Mouse (Mus musculus) lung, embryonic 14.5 days (tissue): ENCODE results near the gene Plekhm3. TPM values are rescaled to one million over a fixed set of nuclear protein-coding genes. Genes with fewer than 3 reads are reported as not detected.
"Not testable (repeated sequence)": the region's sequence is repeated elsewhere in the genome, so short reads cannot be mapped to it uniquely, and the experiment has no call there.

ENCODE experiments used
- ATAC-seq: fragments of 200-750 bp; cut with Nextera tagmentation; 2 replicates; pipeline ENCODE4 v1.8.0; 2017; ENCODE audit warnings: mild to moderate bottlenecking, moderate TSS enrichment, moderate library complexity; ENCODE audit not compliant: insufficient read depth
- DNase-seq: peaks from one replicate; pipeline ENCODE4 v3.0.0-alpha.2; 2015
- H3K27ac ChIP-seq: fragments of 300-500 bp; sonication (generic); 2 replicates; pipeline ENCODE4 v1.5.1; 2014; ENCODE audit warnings: low read depth, mild to moderate bottlenecking, moderate library complexity
- H3K27me3 ChIP-seq: fragments of 300-500 bp; sonication (generic); 2 replicates; pipeline ENCODE4 v1.6.1; 2014; ENCODE audit warnings: low read length, control low read depth; ENCODE audit not compliant: insufficient read depth
- H3K36me3 ChIP-seq: fragments of 300-500 bp; sonication (generic); 2 replicates; pipeline ENCODE4 v1.6.1; 2014; ENCODE audit warnings: control low read depth; ENCODE audit not compliant: insufficient read depth
- H3K4me1 ChIP-seq: fragments of 300-500 bp; sonication (generic); 2 replicates; pipeline ENCODE4 v1.6.1; 2014; ENCODE audit warnings: antibody characterized with exemption, control low read depth; ENCODE audit not compliant: insufficient read depth
- H3K4me2 ChIP-seq: fragments of 300-500 bp; sonication (generic); 2 replicates; pipeline ENCODE4 v1.6.1; 2014; ENCODE audit warnings: mild to moderate bottlenecking
- H3K4me3 ChIP-seq: fragments of 300-500 bp; sonication (generic); 2 replicates; pipeline ENCODE4 v1.5.1; 2014; ENCODE audit warnings: low read depth, low read length
- H3K9ac ChIP-seq: fragments of 300-500 bp; sonication (generic); 2 replicates; pipeline ENCODE4 v1.6.1; 2014
- H3K9me3 ChIP-seq: fragments of 300-500 bp; sonication (generic); 2 replicates; pipeline ENCODE4 v1.6.1; 2016; ENCODE audit warnings: low read depth, low read length, control low read depth
- CTCF ChIP-seq: IDR thresholded peaks from 2 replicates; pipeline ENCODE4 v1.5.1; 2016; ENCODE audit warnings: antibody characterized with exemption, low read depth
- WGBS: fragments of 180-500 bp; shearing (Covaris S2); extraction: QIAGEN DNeasy Blood & Tissue Kit; methylation state at CpG from one replicate; pipeline ENCODE4 v1.1.7; 2014; 5-methylcytosine and 5-hydroxymethylcytosine counted together
- polyA plus RNA-seq: library from polyadenylated mRNA; unstranded; fragments of >200 nt; fragmentation: Nextera tagmentation; extraction: Ambion mirVana; gene quantifications from 2 replicates; pipeline ENCODE4 v1.2.1, GENCODE M21; 2014

The Plekhm3 gene
- polyA plus RNA-seq, 1 experiment from 2014 or later = 8.1 TPM

DNA sequence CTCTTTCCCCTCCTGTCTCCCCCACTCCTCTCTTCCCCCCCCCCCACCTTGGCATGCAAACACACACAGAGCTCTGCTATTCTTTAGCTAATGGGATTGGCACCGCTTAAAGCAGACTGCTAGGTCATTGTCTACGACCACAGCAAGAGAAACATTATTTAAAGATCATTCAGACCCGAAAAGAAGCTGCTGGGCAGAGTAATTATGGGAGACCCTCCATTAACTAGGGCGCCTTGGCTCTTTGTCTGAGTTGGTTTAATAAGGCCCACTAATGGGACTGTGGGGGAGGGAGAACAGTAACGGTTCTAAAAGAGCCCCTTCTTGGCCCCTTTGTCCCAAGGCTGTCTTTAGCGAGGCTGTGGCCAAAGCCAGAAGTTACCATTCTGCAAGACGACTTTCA is 18.7 kb upstream of the Plekhm3 start:
- WGBS = 58% methylated on average over 7 of the region's 7 CpGs

DNA sequence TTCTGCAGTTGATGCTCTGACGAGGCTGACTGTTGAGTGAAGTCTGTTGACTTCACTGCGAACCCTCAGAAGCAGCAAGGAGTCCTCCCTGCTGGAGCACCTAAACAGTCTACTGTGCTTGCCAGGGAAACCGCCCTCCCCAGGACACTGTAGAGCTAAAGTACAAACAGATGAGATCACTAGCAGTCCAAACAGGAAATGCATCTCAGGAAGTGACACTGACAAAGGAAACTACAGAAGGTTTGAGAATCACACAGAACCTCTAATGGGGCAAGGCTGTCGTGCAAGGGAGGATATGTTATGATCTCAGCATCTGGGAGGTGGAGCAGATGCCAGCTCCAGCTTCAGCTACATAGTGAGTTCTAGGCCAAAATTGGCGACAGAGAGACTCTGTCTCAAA is 14.1 kb upstream of the Plekhm3 start:
- Histone ChIP-seq H3K9ac (no peak overlapping the region), H3K27me3 (no peaks in the 10 kb centered on the region), H3K9me3 (no peaks in the 10 kb centered on the region), H3K4me3 (no peak overlapping the region), H3K4me1 (no peaks in the 10 kb centered on the region), H3K27ac (no peak overlapping the region), H3K4me2 (no peak overlapping the region), H3K36me3 (no peaks in the 10 kb centered on the region)
- peak; percentile 18 for DNase-seq
- no peak for ATAC-seq
- WGBS = 51% methylated on average over 5 of the region's 5 CpGs
- no peak for TF ChIP-seq CTCF

More for the DNA sequence above, 18.7 kb upstream of the Plekhm3 start:
- H3K27me3 ChIP-seq = no peaks in the 10 kb centered on the region
- H3K4me2 ChIP-seq = no peak overlapping the region
- H3K9ac ChIP-seq = no peak overlapping the region
- DNase-seq (no peak), ATAC-seq (no peak)
- H3K4me1 ChIP-seq = no peaks in the 10 kb centered on the region
- no peak for TF ChIP-seq CTCF
- H3K36me3 ChIP-seq = no peaks in the 10 kb centered on the region
- H3K9me3 ChIP-seq = no peaks in the 10 kb centered on the region
- no peak overlapping the region for H3K27ac ChIP-seq
- H3K4me3 ChIP-seq = no peak overlapping the region

DNA sequence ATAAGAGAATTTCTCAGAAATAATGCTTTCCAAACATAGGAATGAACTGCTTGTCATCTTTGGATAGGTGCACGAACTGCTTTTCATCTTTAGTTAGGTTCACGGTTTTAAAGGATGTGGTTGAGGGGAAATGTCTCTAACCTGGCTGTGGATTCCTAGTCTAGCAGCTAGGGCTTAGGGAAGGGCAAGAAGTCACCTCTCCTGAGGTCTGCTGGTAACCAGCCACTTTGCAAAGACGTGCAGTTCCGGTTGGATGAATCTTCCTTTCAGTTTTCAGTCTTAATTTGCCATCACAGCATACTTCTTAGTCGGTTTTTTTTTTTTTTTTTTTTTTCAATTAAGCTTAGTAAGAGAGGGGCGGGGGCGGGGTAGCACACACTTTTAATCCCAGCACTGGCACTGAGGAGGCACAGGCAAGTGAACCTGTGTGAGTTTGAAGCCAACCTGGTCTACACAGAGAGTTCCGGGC is 431 bp upstream of the Plekhm3 start:
- Histone ChIP-seq H3K4me3 (peak overlapping the region; percentile 65), H3K4me2 (peak overlapping the region; percentile 68), H3K27ac (no peak overlapping the region), H3K4me1 (no peaks in the 10 kb centered on the region), H3K9me3 (no peaks in the 10 kb centered on the region), H3K36me3 (no peaks in the 10 kb centered on the region), H3K27me3 (no peaks in the 10 kb centered on the region), H3K9ac (peak overlapping the region; percentile 83)
- TF ChIP-seq CTCF = no peak
- DNase-seq (no peak), ATAC-seq (peak; percentile 35; the same call in 1 of the 2 replicates)
- 45% methylated on average over 8 of the region's 8 CpGs for WGBS

DNA sequence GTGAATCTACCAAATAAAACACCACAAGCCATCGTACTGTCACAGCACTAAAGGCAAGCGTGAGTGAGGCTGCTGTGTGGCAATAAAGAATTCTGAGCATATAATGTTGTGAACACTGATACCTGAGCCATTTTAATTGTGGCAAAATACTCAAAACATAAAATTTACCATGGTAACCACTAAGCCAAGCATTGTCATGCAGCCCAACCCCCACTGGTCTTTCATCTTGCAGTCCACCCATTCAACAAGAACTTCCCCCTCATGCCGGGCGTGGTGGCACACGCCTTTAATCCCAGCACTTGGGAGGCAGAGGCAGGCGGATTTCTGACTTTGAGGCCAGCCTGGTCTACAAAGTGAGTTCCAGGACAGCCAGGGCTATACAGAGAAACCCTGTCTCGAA is 1.8 kb downstream of the Plekhm3 start:
- WGBS = 86% methylated on average over 7 of the region's 7 CpGs
- not testable (repeated sequence) for H3K9me3 ChIP-seq, H3K27me3 ChIP-seq, H3K4me3 ChIP-seq, H3K4me1 ChIP-seq, ATAC-seq, H3K27ac ChIP-seq, H3K36me3 ChIP-seq, DNase-seq, H3K9ac ChIP-seq, H3K4me2 ChIP-seq

DNA sequence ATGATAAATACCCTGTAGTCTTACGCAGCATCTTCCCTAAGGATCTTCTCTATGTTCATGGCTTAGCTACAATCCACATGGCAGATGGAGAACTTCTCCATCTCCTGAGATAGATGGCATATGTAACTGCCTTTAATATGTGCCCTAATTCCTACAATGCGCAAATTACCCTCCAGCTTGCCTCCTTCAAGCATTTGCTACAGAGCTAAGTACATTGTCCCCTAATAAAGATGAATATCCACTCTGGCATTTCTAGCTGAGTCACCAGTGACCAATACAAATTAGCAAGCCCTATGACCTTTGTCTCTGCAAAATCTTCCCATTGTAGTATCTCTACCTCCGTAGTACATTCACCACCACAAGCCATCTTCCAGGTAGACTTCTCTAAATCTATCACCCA is 6.4 kb downstream of the Plekhm3 start:
- WGBS = 93% methylated on average over 3 of the region's 3 CpGs

DNA sequence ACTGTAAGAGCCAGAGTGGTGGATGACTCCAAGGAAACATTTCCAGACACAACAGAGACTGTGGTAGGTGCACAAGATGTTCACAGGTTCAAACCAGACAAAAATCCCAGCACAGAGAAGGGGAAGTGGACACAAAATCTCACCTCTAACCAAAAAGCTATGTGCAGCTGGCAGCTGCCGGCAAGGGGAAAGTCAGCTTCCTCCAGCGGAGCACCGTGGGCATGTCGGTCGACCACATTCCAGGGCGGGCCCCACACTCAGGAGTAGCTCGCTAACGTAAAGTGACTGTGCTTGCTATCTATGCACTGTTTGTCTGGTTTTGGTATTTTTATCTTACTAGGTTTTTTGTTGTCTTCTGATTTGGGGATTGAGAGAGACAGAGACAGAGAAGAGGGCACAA is 7.2 kb downstream of the Plekhm3 start:
- no peak for TF ChIP-seq CTCF
- Histone ChIP-seq H3K36me3 (no peaks in the 10 kb centered on the region), H3K4me2 (no peak overlapping the region), H3K27me3 (no peaks in the 10 kb centered on the region), H3K9me3 (no peaks in the 10 kb centered on the region), H3K4me1 (no peaks in the 10 kb centered on the region), H3K4me3 (no peak overlapping the region), H3K27ac (no peak overlapping the region), H3K9ac (no peak overlapping the region)
- WGBS = 64% methylated on average over 8 of the region's 8 CpGs
- peak; percentile 54; the same call in 1 of the 2 replicates for ATAC-seq
- DNase-seq = peak; percentile 53

More for the DNA sequence above, 6.4 kb downstream of the Plekhm3 start:
- H3K27ac ChIP-seq = no peak overlapping the region
- H3K36me3 ChIP-seq = no peaks in the 10 kb centered on the region
- ATAC-seq = no peak
- no peak overlapping the region for H3K4me2 ChIP-seq
- no peak for DNase-seq
- no peaks in the 10 kb centered on the region for H3K9me3 ChIP-seq
- no peak overlapping the region for H3K4me3 ChIP-seq
- no peaks in the 10 kb centered on the region for H3K27me3 ChIP-seq
- no peak for TF ChIP-seq CTCF
- H3K9ac ChIP-seq = no peak overlapping the region
- no peaks in the 10 kb centered on the region for H3K4me1 ChIP-seq

DNA sequence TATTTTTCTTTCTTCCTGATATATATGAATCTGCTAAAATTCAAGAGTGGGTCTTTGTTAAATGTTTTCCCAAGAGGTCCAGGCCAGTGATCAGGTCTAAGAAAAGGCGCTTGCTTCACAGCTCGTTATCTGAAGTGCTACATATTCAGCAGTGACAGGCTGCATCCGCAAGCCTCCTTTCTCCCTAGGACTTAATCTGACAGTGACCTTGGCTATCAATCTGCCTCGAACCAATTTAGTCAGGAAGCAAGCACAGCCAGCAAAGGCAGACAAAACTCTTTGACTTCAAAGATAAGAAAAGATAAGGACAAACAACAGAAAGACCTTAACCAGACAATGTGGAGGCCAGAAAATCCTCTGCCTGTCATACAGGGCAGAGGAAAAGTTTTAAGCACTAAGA is 10.5 kb downstream of the Plekhm3 start:
- no peaks in the 10 kb centered on the region for H3K36me3 ChIP-seq
- no peak overlapping the region for H3K4me2 ChIP-seq
- no peak overlapping the region for H3K9ac ChIP-seq
- H3K9me3 ChIP-seq = no peaks in the 10 kb centered on the region
- ATAC-seq = no peak
- DNase-seq = no peak
- 20% methylated on average over 4 of the region's 4 CpGs for WGBS
- no peak overlapping the region for H3K27ac ChIP-seq
- H3K4me1 ChIP-seq = no peaks in the 10 kb centered on the region
- no peak for TF ChIP-seq CTCF
- no peak overlapping the region for H3K4me3 ChIP-seq
- no peaks in the 10 kb centered on the region for H3K27me3 ChIP-seq

DNA sequence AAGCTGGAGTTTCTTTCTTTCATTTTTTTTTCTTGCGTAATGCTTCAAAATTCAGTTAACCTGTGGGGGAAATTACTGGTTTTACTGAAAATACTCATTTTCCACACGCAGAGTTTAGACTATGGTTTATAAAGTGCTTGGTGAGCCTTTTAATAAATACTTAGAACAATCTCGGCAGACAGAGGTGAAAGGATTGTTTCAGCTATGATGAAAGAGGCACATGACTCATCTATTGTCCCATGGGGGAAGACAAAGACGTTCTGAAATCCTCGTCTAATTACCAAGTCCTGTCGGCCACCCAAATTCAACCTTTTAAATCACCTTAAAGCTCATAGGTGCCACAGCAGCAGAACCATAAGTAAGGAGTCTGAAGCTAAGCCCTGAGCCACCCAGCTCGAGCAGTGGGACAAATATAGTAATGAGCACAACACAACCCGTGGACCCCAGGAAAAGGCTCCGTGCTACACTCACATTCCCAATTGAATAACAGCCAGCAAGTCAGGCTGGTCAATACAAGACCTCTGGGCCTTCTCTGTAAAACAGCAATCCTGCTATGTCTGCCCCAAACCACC is 11.3 kb downstream of the Plekhm3 start:
- no peak overlapping the region for H3K9ac ChIP-seq
- H3K4me2 ChIP-seq = no peak overlapping the region
- no peaks in the 10 kb centered on the region for H3K4me1 ChIP-seq
- no peaks in the 10 kb centered on the region for H3K27me3 ChIP-seq
- H3K36me3 ChIP-seq = no peaks in the 10 kb centered on the region
- no peak overlapping the region for H3K27ac ChIP-seq
- no peak for ATAC-seq
- WGBS = 68% methylated on average over 9 of the region's 9 CpGs
- H3K9me3 ChIP-seq = no peaks in the 10 kb centered on the region
- no peak overlapping the region for H3K4me3 ChIP-seq
- DNase-seq = no peak
- TF ChIP-seq CTCF = no peak
